Mouse (Mus musculus) hindbrain, embryonic 15.5 days (tissue): ENCODE measurements around the gene Olfr1180. TPM values are rescaled to one million over a fixed set of nuclear protein-coding genes. Genes with fewer than 3 reads are reported as not detected.
"Not testable (repeated sequence)": the region's sequence is repeated elsewhere in the genome, so short reads cannot be mapped to it uniquely, and the experiment has no call there.

Experiments used
- ATAC-seq: fragments of 200-750 bp; cut with Nextera tagmentation; 2 replicates; pipeline ENCODE4 v1.8.0; 2017; ENCODE audit warnings: low read depth, moderate number of reproducible peaks, moderate TSS enrichment; ENCODE audit not compliant: low FRiP score
- H3K27ac ChIP-seq: fragments of 300-500 bp; sonication (generic); replicated peaks from 2 replicates; pipeline ENCODE4 v1.5.1; 2015; ENCODE audit warnings: mild to moderate bottlenecking, inconsistent platforms
- H3K27me3 ChIP-seq: fragments of 300-500 bp; sonication (generic); 2 replicates; pipeline ENCODE4 v1.6.1; 2015; ENCODE audit warnings: control low read depth, inconsistent platforms
- H3K36me3 ChIP-seq: fragments of 300-500 bp; sonication (generic); 2 replicates; pipeline ENCODE4 v1.6.1; 2015; ENCODE audit warnings: control low read depth, inconsistent platforms
- H3K4me1 ChIP-seq: fragments of 300-500 bp; sonication (generic); replicated peaks from 2 replicates; pipeline ENCODE4 v1.6.1; 2015; ENCODE audit warnings: control low read depth, inconsistent platforms
- H3K4me2 ChIP-seq: fragments of 300-500 bp; sonication (generic); 2 replicates; pipeline ENCODE4 v1.6.1; 2015; ENCODE audit warnings: moderate library complexity, mild to moderate bottlenecking, inconsistent platforms
- H3K4me3 ChIP-seq: fragments of 300-500 bp; sonication (generic); 2 replicates; pipeline ENCODE4 v1.5.1; 2015; ENCODE audit warnings: mild to moderate bottlenecking, inconsistent platforms
- H3K9ac ChIP-seq: fragments of 300-500 bp; sonication (generic); 2 replicates; pipeline ENCODE4 v1.6.1; 2015; ENCODE audit warnings: inconsistent platforms
- H3K9me3 ChIP-seq: fragments of 300-500 bp; sonication (generic); 2 replicates; pipeline ENCODE4 v1.6.1; 2016; ENCODE audit warnings: control low read depth, inconsistent platforms
- WGBS: fragments of 180-500 bp; shearing (Covaris S2); methylation state at CpG from one replicate; pipeline ENCODE4 v1.1.7; 2015; 5-methylcytosine and 5-hydroxymethylcytosine counted together
- polyA plus RNA-seq: library from polyadenylated mRNA; unstranded; fragments of >200 nt; fragmentation: Nextera tagmentation; extraction: Ambion mirVana; gene quantifications from 2 replicates; pipeline ENCODE4 v1.2.1, GENCODE M21; 2015

The Olfr1180 gene
- polyA plus RNA-seq = not detected in 2 replicates

GRCm38 (mm10) chr2:88419051-88419450 lies at the start of gene Olfr1180:
Gene Olfr1180, minus strand, starts transcription at chr2:88419151.
- no peak for ATAC-seq
- Histone ChIP-seq H3K9ac (no peak within 1 kb of the TSS), H3K36me3 (no peaks in the 10 kb centered on the region), H3K9me3 (no peaks in the 10 kb centered on the region), H3K27ac (no peak within 1 kb of the TSS), H3K4me2 (no peak within 1 kb of the TSS), H3K4me1 (no peaks in the 10 kb centered on the region), H3K27me3 (no peaks in the 10 kb centered on the region), H3K4me3 (no peak within 1 kb of the TSS)
- WGBS = 77% methylated on average over 2 of the region's 2 CpGs

- H3K4me3 ChIP-seq, ATAC-seq, H3K27ac ChIP-seq, H3K9me3 ChIP-seq, H3K4me2 ChIP-seq, H3K9ac ChIP-seq, H3K36me3 ChIP-seq, H3K27me3 ChIP-seq, H3K4me1 ChIP-seq: not testable (repeated sequence)
- 89% methylated on average over 1 of the region's 1 CpGs for WGBS
Measured at GRCm38 (mm10) chr2:88454567-88454966, 35.6 kb upstream of the Olfr1180 start, which contains the start of gene Olfr1183. Gene Olfr1183, plus strand, starts transcription at chr2:88454867.

GRCm38 (mm10) chr2:88449031-88449430 lies 30.1 kb upstream of the Olfr1180 start, which contains the start of gene Gm13757:
Gene Gm13757, minus strand, starts transcription at chr2:88449131.
- H3K4me1 ChIP-seq = no peaks in the 10 kb centered on the region
- H3K27ac ChIP-seq = no peak within 1 kb of the TSS
- 93% methylated on average over 1 of the region's 1 CpGs for WGBS
- H3K9ac ChIP-seq = no peak within 1 kb of the TSS
- H3K4me2 ChIP-seq = no peak within 1 kb of the TSS
- H3K27me3 ChIP-seq = no peaks in the 10 kb centered on the region
- no peaks in the 10 kb centered on the region for H3K36me3 ChIP-seq
- no peaks in the 10 kb centered on the region for H3K9me3 ChIP-seq
- H3K4me3 ChIP-seq = no peak within 1 kb of the TSS
- ATAC-seq = no peak

- no peaks in the 10 kb centered on the region for H3K36me3 ChIP-seq
- no peak within 1 kb of the TSS for H3K4me3 ChIP-seq
- no peaks in the 10 kb centered on the region for H3K9me3 ChIP-seq
- H3K27me3 ChIP-seq = no peaks in the 10 kb centered on the region
- no peak for ATAC-seq
- H3K9ac ChIP-seq = no peak within 1 kb of the TSS
- no peak within 1 kb of the TSS for H3K27ac ChIP-seq
- H3K4me2 ChIP-seq = no peak within 1 kb of the TSS
- WGBS = 88% methylated on average over 1 of the region's 1 CpGs
- no peaks in the 10 kb centered on the region for H3K4me1 ChIP-seq
Measured at GRCm38 (mm10) chr2:88426071-88426470, 7.1 kb upstream of the Olfr1180 start, which contains the start of gene Olfr1181. Gene Olfr1181, minus strand, starts transcription at chr2:88426171.

- Histone ChIP-seq H3K27me3 (no peaks in the 10 kb centered on the region), H3K4me1 (no peaks in the 10 kb centered on the region), H3K36me3 (no peaks in the 10 kb centered on the region), H3K9ac (no peak within 1 kb of the TSS), H3K4me3 (no peak within 1 kb of the TSS), H3K27ac (no peak within 1 kb of the TSS), H3K4me2 (no peak within 1 kb of the TSS), H3K9me3 (no peaks in the 10 kb centered on the region)
- no peak for ATAC-seq
- 89% methylated on average over 3 of the region's 3 CpGs for WGBS
Measured at GRCm38 (mm10) chr2:88406353-88406752, 12.6 kb downstream of the Olfr1180 start, which contains the start of gene Olfr1179. Gene Olfr1179, minus strand, starts transcription at chr2:88406453.

GRCm38 (mm10) chr2:88386762-88387161 lies 32.2 kb downstream of the Olfr1180 start, which contains the start of gene Olfr1178:
Gene Olfr1178, plus strand, starts transcription at chr2:88387062.
- 84% methylated on average over 1 of the region's 1 CpGs for whole genome bisulfite sequencing
- Histone ChIP-seq H3K36me3 (no peaks in the 10 kb centered on the region), H3K9ac (no peak within 1 kb of the TSS), H3K27me3 (no peaks in the 10 kb centered on the region), H3K4me3 (no peak within 1 kb of the TSS), H3K4me2 (no peak within 1 kb of the TSS), H3K4me1 (no peaks in the 10 kb centered on the region), H3K27ac (no peak within 1 kb of the TSS), H3K9me3 (no peaks in the 10 kb centered on the region)
- ATAC-seq = no peak

Other genes starting within 250 kb of the Olfr1180 start
- gene Olfr1168, start 237.3 kb downstream of the Olfr1180 start, polyA plus RNA-seq = not detected in 2 replicates
- gene Olfr1170, start 190.8 kb downstream of the Olfr1180 start, polyA plus RNA-seq = not detected in 2 replicates
- not detected in 2 replicates for gene Olfr1173, start 139.3 kb downstream of the Olfr1180 start, polyA plus RNA-seq
- not detected in 2 replicates for gene Olfr1174-ps, start 104.0 kb downstream of the Olfr1180 start, polyA plus RNA-seq
- gene Olfr1175-ps, start 91.9 kb downstream of the Olfr1180 start, polyA plus RNA-seq = not detected in 2 replicates
- gene Olfr1176, start 82.4 kb downstream of the Olfr1180 start, polyA plus RNA-seq = not detected in 2 replicates
- gene Olfr1177-ps, start 72.7 kb downstream of the Olfr1180 start, polyA plus RNA-seq = not detected in 2 replicates
- not detected in 2 replicates for gene Olfr1178, start 32.1 kb downstream of the Olfr1180 start, polyA plus RNA-seq
- not detected in 2 replicates for gene Olfr1179, start 12.7 kb downstream of the Olfr1180 start, polyA plus RNA-seq
- not detected in 2 replicates for gene Olfr1181, start 7.0 kb upstream of the Olfr1180 start, polyA plus RNA-seq
- gene Gm13757, start 30.0 kb upstream of the Olfr1180 start, polyA plus RNA-seq = not detected in 2 replicates
- not detected in 2 replicates for gene Olfr1183, start 35.7 kb upstream of the Olfr1180 start, polyA plus RNA-seq
- gene Olfr1184, start 64.4 kb upstream of the Olfr1180 start, polyA plus RNA-seq = not detected in 2 replicates
- gene Olfr1185-ps1, start 74.2 kb upstream of the Olfr1180 start, polyA plus RNA-seq = not detected in 2 replicates
- not detected in 2 replicates for gene Olfr1186, start 99.4 kb upstream of the Olfr1180 start, polyA plus RNA-seq
- not detected in 2 replicates for gene Olfr1188, start 137.8 kb upstream of the Olfr1180 start, polyA plus RNA-seq
- gene Olfr1189, start 167.3 kb upstream of the Olfr1180 start, polyA plus RNA-seq = not detected in 2 replicates
- gene Olfr1191-ps1, start 221.4 kb upstream of the Olfr1180 start, polyA plus RNA-seq = not detected in 2 replicates
- gene Olfr1192-ps1, start 229.4 kb upstream of the Olfr1180 start, polyA plus RNA-seq = not detected in 2 replicates